Mouse (Mus musculus) erythroblast, embryonic 14.5 days (primary cell): ENCODE results near the gene 2610528A11Rik.

ENCODE experiments used
- GATA1 ChIP-seq: IDR thresholded peaks from 2 replicates; pipeline ENCODE4 v1.6.1; 2012; ENCODE audit warnings: low read length, inconsistent platforms, mixed read lengths
- TAL1 ChIP-seq: IDR thresholded peaks from 3 replicates; pipeline ENCODE4 v1.6.1; 2012; ENCODE audit warnings: low read length, inconsistent platforms, mixed read lengths

- TF ChIP-seq GATA1: no peak
- no peak for TF ChIP-seq TAL1
Measured at GRCm38 (mm10) chr14:37113922-37114321, at the start of gene 2610528A11Rik.
